Mouse (Mus musculus): ENCODE results near the gene Mea1. TPM values are rescaled to one million over a fixed set of nuclear protein-coding genes. Genes with fewer than 3 reads are reported as not detected.

Mea1 gene
- polyA plus RNA-seq, 1 experiment from 2014 or later: 353 TPM

GRCm38 (mm10) chr17:46661981-46662380, 16.6 kb upstream of the Mea1 start:
- WGBS: 90% methylated on average over 12 of the region's 12 CpGs
- Histone ChIP-seq H3K36me3 (ENCODE audit: control insufficient read depth, insufficient read depth, low read length) (peaks cover 61% of the 10 kb centered on the region), H3K4me1 (ENCODE audit: control insufficient read depth, insufficient read depth, low read depth, low read length) (no peaks in the 10 kb centered on the region), H3K27ac (ENCODE audit: low read depth, low read length) (no peak overlapping the region), H3K9me3 (ENCODE audit: control insufficient read depth, low read length) (no peaks in the 10 kb centered on the region), H3K4me2 (ENCODE audit: low read length) (no peak overlapping the region), H3K4me3 (ENCODE audit: low read length) (no peak overlapping the region), H3K27me3 (replicated peaks; ENCODE audit: control insufficient read depth, insufficient read depth, low read length) (no peaks in the 10 kb centered on the region), H3K9ac (ENCODE audit: low read depth, low read length) (no peak overlapping the region)
- no peak for ATAC-seq

GRCm38 (mm10) chr17:46662730-46663129, 15.9 kb upstream of the Mea1 start:
- Histone ChIP-seq H3K9me3 (ENCODE audit: control insufficient read depth, low read length) (no peaks in the 10 kb centered on the region), H3K27me3 (replicated peaks; ENCODE audit: control insufficient read depth, insufficient read depth, low read length) (no peaks in the 10 kb centered on the region), H3K27ac (ENCODE audit: low read depth, low read length) (no peak overlapping the region), H3K9ac (ENCODE audit: low read depth, low read length) (no peak overlapping the region), H3K4me2 (ENCODE audit: low read length) (no peak overlapping the region), H3K4me1 (ENCODE audit: control insufficient read depth, insufficient read depth, low read depth, low read length) (no peaks in the 10 kb centered on the region), H3K36me3 (ENCODE audit: control insufficient read depth, insufficient read depth, low read length) (peaks cover 60% of the 10 kb centered on the region), H3K4me3 (ENCODE audit: low read length) (no peak overlapping the region)
- peak; percentile 41; the same call in 1 of the 2 replicates for ATAC-seq
- WGBS: 76% methylated on average over 5 of the region's 5 CpGs

- H3K9ac ChIP-seq (ENCODE audit: low read depth, low read length): no peak overlapping the region
- no peak overlapping the region for H3K4me3 ChIP-seq (ENCODE audit: low read length)
- WGBS: 86% methylated on average over 16 of the region's 16 CpGs
- H3K27ac ChIP-seq (ENCODE audit: low read depth, low read length): no peak overlapping the region
- H3K4me2 ChIP-seq (ENCODE audit: low read length): no peak overlapping the region
- H3K36me3 ChIP-seq (ENCODE audit: control insufficient read depth, insufficient read depth, low read length): peaks cover 48% of the 10 kb centered on the region
- no peaks in the 10 kb centered on the region for H3K4me1 ChIP-seq (ENCODE audit: control insufficient read depth, insufficient read depth, low read depth, low read length)
- no peak for ATAC-seq
- H3K9me3 ChIP-seq (ENCODE audit: control insufficient read depth, low read length): no peaks in the 10 kb centered on the region
- no peaks in the 10 kb centered on the region for H3K27me3 ChIP-seq (replicated peaks; ENCODE audit: control insufficient read depth, insufficient read depth, low read length)
These were observed 10.9 kb upstream of the Mea1 start for GRCm38 (mm10) chr17:46667712-46668111.

GRCm38 (mm10) chr17:46669911-46670310, 8.7 kb upstream of the Mea1 start:
- Histone ChIP-seq H3K27me3 (replicated peaks; ENCODE audit: control insufficient read depth, insufficient read depth, low read length) (no peaks in the 10 kb centered on the region), H3K9me3 (ENCODE audit: control insufficient read depth, low read length) (no peaks in the 10 kb centered on the region), H3K36me3 (ENCODE audit: control insufficient read depth, insufficient read depth, low read length) (peaks cover 29% of the 10 kb centered on the region), H3K4me2 (ENCODE audit: low read length) (no peak overlapping the region), H3K27ac (ENCODE audit: low read depth, low read length) (no peak overlapping the region), H3K9ac (ENCODE audit: low read depth, low read length) (no peak overlapping the region), H3K4me1 (ENCODE audit: control insufficient read depth, insufficient read depth, low read depth, low read length) (peaks cover 10% of the 10 kb centered on the region), H3K4me3 (ENCODE audit: low read length) (no peak overlapping the region)
- WGBS: 92% methylated on average over 10 of the region's 10 CpGs
- no peak for ATAC-seq

- Histone ChIP-seq H3K4me3 (ENCODE audit: low read length) (peak within 1 kb of the TSS; percentile 85), H3K9ac (ENCODE audit: low read depth, low read length) (peak within 1 kb of the TSS; percentile 75), H3K4me1 (ENCODE audit: control insufficient read depth, insufficient read depth, low read depth, low read length) (peaks cover 16% of the 10 kb centered on the region), H3K27me3 (replicated peaks; ENCODE audit: control insufficient read depth, insufficient read depth, low read length) (no peaks in the 10 kb centered on the region), H3K9me3 (ENCODE audit: control insufficient read depth, low read length) (no peaks in the 10 kb centered on the region), H3K27ac (ENCODE audit: low read depth, low read length) (peak within 1 kb of the TSS; percentile 77), H3K4me2 (ENCODE audit: low read length) (peak within 1 kb of the TSS; percentile 86), H3K36me3 (ENCODE audit: control insufficient read depth, insufficient read depth, low read length) (peaks cover 43% of the 10 kb centered on the region)
- ATAC-seq: peak; percentile 94
- 1% methylated on average over 43 of the region's 43 CpGs for WGBS
These were observed 4.6 kb upstream of the Mea1 start, which contains the start of gene Rrp36 for GRCm38 (mm10) chr17:46673850-46674529. Gene Rrp36, minus strand, starts transcription at chr17:46674352.

DNA sequence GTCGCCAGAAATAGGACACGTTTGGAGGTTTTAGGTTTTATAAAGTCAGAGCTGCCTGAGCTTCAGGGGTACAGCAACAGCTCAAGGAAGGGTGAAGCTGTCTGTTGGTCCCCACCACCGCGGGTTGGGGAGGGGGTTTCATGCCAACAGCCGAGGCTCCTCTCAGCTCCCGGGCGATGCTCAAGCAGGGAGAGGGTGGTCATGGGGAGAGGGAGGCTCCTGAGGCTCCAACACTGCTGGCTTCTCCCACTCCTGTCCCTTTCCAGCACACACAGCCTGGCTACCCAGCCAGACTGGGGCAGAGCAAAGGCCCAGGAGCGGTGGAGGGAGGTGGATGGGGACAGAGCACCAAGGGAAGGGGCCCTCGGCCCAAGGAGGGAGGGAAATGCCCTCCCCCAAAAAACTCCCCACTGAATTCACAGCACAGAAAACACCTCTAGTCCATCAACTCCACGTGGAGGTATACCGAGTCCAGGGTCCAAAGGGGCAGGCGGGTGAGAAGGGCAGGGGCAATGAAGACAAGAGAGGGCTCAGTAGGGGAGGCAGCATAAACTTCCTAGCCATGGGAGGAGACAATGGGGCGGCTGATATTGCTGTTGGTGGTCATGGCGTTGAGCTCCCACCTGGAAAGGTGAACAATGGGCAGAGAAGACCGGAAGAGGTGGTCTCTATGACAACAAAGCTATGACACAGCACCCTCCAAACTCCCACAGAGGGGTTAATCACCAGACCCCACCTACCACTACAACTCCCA, 3.9 kb upstream of the Mea1 start:
- peaks cover 37% of the 10 kb centered on the region for H3K36me3 ChIP-seq (ENCODE audit: control insufficient read depth, insufficient read depth, low read length)
- H3K4me2 ChIP-seq (ENCODE audit: low read length): peak overlapping the region; percentile 86

DNA sequence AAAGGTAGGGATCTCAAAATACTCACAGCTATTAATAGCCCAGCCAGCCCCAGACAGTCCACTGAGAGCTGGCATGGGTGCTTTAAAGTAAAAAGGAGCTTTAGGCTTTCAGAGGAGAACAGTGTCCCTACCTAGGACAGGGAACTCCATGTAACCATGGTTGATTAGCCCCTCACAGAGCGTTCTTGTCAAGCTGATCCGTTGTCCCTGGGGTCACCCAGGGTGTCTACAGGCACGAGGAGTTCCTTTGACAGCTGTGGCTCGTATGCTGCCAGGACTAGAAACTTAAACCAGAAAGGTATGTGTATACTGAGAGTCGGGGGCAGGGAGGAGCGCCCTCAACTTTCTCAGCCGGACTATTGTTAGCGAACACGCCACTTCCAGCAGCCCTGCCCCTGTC, 318 bp downstream of the Mea1 start:
- Histone ChIP-seq H3K4me1 (ENCODE audit: control insufficient read depth, insufficient read depth, low read depth, low read length) (peaks cover 27% of the 10 kb centered on the region), H3K27ac (ENCODE audit: low read depth, low read length) (no peak overlapping the region), H3K9me3 (ENCODE audit: control insufficient read depth, low read length) (no peaks in the 10 kb centered on the region), H3K9ac (ENCODE audit: low read depth, low read length) (no peak overlapping the region), H3K4me2 (ENCODE audit: low read length) (peak overlapping the region; percentile 67), H3K27me3 (replicated peaks; ENCODE audit: control insufficient read depth, insufficient read depth, low read length) (no peaks in the 10 kb centered on the region), H3K4me3 (ENCODE audit: low read length) (no peak overlapping the region), H3K36me3 (ENCODE audit: control insufficient read depth, insufficient read depth, low read length) (peaks cover 41% of the 10 kb centered on the region)
- no peak for ATAC-seq
- 70% methylated on average over 9 of the region's 9 CpGs for WGBS

More for the DNA sequence above, 3.9 kb upstream of the Mea1 start:
- peak overlapping the region; percentile 75 for H3K9ac ChIP-seq (ENCODE audit: low read depth, low read length)
- peak overlapping the region; percentile 77 for H3K27ac ChIP-seq (ENCODE audit: low read depth, low read length)
- ATAC-seq: peak; percentile 49
- H3K4me1 ChIP-seq (ENCODE audit: control insufficient read depth, insufficient read depth, low read depth, low read length): peaks cover 23% of the 10 kb centered on the region
- H3K27me3 ChIP-seq (replicated peaks; ENCODE audit: control insufficient read depth, insufficient read depth, low read length): no peaks in the 10 kb centered on the region
- no peaks in the 10 kb centered on the region for H3K9me3 ChIP-seq (ENCODE audit: control insufficient read depth, low read length)
- peak overlapping the region; percentile 85 for H3K4me3 ChIP-seq (ENCODE audit: low read length)
- whole genome bisulfite sequencing: 17% methylated on average over 15 of the region's 15 CpGs

DNA sequence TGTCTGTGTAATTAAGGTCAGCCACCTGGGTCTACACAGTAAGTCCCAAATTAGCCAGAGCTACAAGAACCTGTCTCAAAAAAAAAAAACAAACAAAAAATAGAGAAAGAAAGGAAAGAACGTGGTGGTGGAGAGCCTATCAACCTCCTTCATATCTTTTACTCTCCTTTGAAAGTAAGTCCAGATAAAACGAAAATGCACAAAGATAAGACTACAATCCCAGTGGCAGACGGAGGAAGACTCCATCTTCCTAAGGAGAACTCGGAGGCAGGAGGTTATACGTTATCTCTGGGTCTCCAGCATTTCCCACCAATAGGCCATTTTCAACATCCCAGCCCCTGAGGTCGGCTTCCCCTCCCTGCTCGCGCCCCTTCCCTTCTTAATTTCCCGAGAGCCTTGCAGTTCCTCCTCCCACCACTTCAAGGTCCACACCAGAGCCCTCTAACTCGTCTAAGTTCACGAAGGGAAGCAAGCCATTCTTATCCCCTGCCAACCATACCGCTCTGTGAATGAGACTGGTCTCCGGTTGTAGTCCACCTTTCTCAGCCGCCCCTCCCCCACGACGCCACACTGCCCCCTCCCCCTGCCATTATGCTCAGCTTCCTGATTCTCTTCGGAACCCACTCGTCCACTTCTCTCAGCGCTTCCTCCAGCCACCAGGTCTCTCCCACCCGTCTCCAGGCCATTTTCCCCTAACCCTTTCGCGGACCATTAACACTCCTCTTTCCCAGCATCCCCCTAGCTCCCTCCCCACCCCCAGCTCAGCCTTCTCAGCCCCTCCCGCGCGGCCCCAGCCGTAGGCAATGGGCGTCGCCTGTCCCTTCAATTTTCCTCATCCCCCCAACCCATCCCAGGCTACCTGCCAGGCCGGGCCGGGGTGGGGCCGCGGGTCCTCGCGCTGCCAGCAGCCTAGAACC, 1.5 kb downstream of the Mea1 start:
- Histone ChIP-seq H3K9ac (ENCODE audit: low read depth, low read length) (peak overlapping the region; percentile 85), H3K4me1 (ENCODE audit: control insufficient read depth, insufficient read depth, low read depth, low read length) (peaks cover 22% of the 10 kb centered on the region), H3K27me3 (replicated peaks; ENCODE audit: control insufficient read depth, insufficient read depth, low read length) (no peaks in the 10 kb centered on the region), H3K9me3 (ENCODE audit: control insufficient read depth, low read length) (no peaks in the 10 kb centered on the region), H3K4me3 (ENCODE audit: low read length) (peak overlapping the region; percentile 89), H3K4me2 (ENCODE audit: low read length) (peak overlapping the region; percentile 67), H3K36me3 (ENCODE audit: control insufficient read depth, insufficient read depth, low read length) (peaks cover 44% of the 10 kb centered on the region), H3K27ac (ENCODE audit: low read depth, low read length) (peak overlapping the region; percentile 94)
- peak; percentile 58 for ATAC-seq
- 2% methylated on average over 34 of the region's 34 CpGs for WGBS
